Mouse (Mus musculus) regulatory T cell (primary cell): ENCODE measurements around the gene Tmem177.

Experiments used
- in situ Hi-C: fragments of 300-600 bp; cut with MboI, MseI; formaldehyde crosslinking; loops from one replicate; pipeline ENCODE4 v1.15.1; 2025; ENCODE audit warnings: high pct_unique_total_duplicates

Tmem177 gene

GRCm38 (mm10) chr1:119891865-119892264 lies 21.1 kb downstream of the Tmem177 start:
- in situ Hi-C loops = loop anchor here (10.0 kb wide), 1 partner anchor 77 kb away; no protein-coding TSS in a partner anchor

- in situ Hi-C loops = loop anchor here (10.0 kb wide), 1 partner anchor 76 kb away; no protein-coding TSS in a partner anchor
These were observed 21.9 kb downstream of the Tmem177 start for GRCm38 (mm10) chr1:119891149-119891548.

GRCm38 (mm10) chr1:119889347-119889746 lies 23.7 kb downstream of the Tmem177 start:
- in situ Hi-C loops = no loop called here

GRCm38 (mm10) chr1:119886320-119886719 lies 26.7 kb downstream of the Tmem177 start:
- in situ Hi-C loops = no loop called here

- in situ Hi-C loops = no loop called here
These were observed 28.7 kb downstream of the Tmem177 start for GRCm38 (mm10) chr1:119884272-119884671.

- in situ Hi-C loops = no loop called here
These were observed 34.1 kb downstream of the Tmem177 start for GRCm38 (mm10) chr1:119878909-119879308.

- in situ Hi-C loops = no loop called here
These were observed 35.5 kb downstream of the Tmem177 start for GRCm38 (mm10) chr1:119877469-119877868.

- in situ Hi-C loops = no loop called here
These were observed 44.4 kb downstream of the Tmem177 start for GRCm38 (mm10) chr1:119868395-119869161.

GRCm38 (mm10) chr1:119867300-119867699 lies 45.7 kb downstream of the Tmem177 start:
- in situ Hi-C loops = no loop called here

GRCm38 (mm10) chr1:119865311-119865710 lies 47.7 kb downstream of the Tmem177 start:
- in situ Hi-C loops = no loop called here

- in situ Hi-C loops = no loop called here
These were observed 49.3 kb downstream of the Tmem177 start for GRCm38 (mm10) chr1:119863507-119864296.

GRCm38 (mm10) chr1:119859566-119859965 lies 53.4 kb downstream of the Tmem177 start:
- in situ Hi-C loops = no loop called here
